Mouse (Mus musculus): Measurements from ENCODE around the gene Sgcg. TPM values are rescaled to one million over a fixed set of nuclear protein-coding genes. Genes with fewer than 3 reads are reported as not detected.

Gene Sgcg
- polyA plus RNA-seq, 1 experiment: 0.16 TPM

DNA sequence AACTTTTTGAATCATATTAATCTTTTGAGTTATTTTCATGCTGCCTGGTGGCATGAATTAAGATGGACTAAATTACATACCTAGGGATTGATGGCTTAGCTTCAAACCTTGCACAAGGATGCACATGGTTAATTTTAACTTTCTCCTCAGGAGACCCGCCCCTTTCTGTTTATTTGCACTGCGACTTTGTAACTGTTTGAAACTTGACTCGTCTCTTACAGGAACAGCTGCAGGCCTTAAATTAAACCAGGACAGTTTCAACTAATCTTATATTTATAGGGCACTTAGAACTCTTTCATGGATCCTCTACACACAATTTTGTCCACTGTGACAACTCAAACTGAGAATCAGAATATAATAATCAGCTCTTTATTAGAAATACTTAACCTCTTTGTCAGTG lies 794 bp upstream of the Sgcg start:
- WGBS: 58% methylated on average over 3 of the region's 3 CpGs
- DNase-seq (ENCODE audit: low read depth in 1 of 2, low spot score in 2 of 2): no peak
- H3K27ac ChIP-seq (ENCODE audit: insufficient read depth, low read length): no peak overlapping the region

DNA sequence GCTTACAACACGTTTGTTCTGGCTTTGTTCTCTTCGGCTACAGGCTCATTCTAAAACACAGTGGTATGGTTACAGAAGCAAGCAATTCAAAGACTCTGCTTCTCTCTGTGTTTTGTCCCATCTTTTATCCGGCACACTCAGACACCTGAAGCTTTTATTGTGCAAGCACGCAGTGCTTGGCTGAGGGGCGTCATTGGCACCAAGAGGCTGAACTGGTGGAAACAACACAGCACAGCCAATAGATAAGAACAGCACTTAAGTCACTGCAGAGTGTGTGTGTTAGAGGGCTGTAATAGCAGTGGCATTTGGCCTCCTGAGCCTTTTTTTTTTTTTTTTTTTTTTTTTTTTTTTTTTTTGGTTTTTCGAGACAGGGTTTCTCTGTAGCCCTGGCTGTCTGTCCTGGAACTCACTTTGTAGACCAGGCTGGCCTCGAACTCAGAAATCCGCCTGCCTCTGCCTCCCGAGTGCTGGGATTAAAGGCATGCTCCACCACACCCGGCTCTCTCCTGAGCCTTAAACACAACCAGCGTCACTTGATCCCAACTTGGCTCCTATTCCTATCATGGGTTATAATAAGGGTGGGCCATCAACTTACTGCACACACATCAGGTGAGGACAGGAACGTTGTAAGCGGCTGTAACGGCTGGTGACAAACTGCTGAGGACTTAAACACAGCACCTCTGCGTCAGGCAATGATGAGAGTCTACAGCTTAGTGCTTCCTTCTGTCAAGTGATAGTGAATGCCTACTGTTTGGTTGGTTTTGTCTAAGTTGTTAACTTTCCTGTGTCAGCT lies 5.5 kb downstream of the Sgcg start:
- DNase-seq (ENCODE audit: low read depth in 1 of 2, low spot score in 2 of 2): no peak
- TF ChIP-seq POLR2A (IDR thresholded peaks at IDR 0.05; ENCODE audit: low read depth, low read length): no peak
- no peak for TF ChIP-seq CTCF (IDR thresholded peaks at IDR 0.05; ENCODE audit: extremely low read depth, insufficient read depth, insufficient read length, insufficient replicate concordance)

More for the DNA sequence above, 794 bp upstream of the Sgcg start:
- TF ChIP-seq CTCF (IDR thresholded peaks at IDR 0.05; ENCODE audit: extremely low read depth, insufficient read depth, insufficient read length, insufficient replicate concordance) (no peak), POLR2A (IDR thresholded peaks at IDR 0.05; ENCODE audit: low read depth, low read length) (no peak)
- Histone ChIP-seq H3K36me3 (ENCODE audit: control insufficient read depth, insufficient read depth, low read length) (no peaks in the 10 kb centered on the region), H3K27me3 (ENCODE audit: control insufficient read depth, insufficient read depth, low read length) (no peaks in the 10 kb centered on the region), H3K4me1 (ENCODE audit: control insufficient read depth, insufficient read depth, insufficient read length) (no peaks in the 10 kb centered on the region), H3K4me3 (ENCODE audit: extremely low read depth, insufficient read depth, insufficient read length) (no peak overlapping the region)

DNA sequence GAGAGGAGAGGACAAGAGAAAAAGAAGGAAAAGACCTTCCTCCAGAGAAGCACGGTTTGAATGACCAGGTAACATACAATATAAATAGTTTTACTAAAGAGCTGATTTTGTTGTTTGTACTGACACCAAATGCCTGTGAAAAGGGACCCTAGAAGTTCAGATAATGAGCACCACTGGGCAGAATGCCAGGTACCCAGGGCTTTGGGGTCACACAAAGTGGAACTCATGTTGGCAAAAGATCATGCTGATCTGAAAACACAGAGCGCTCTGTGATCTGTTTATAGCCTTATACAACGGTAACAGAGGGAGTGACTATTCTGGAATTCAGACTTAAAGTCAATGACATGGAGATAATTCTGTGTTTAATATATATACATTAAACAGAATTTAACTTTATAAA lies 11.8 kb downstream of the Sgcg start:
- TF ChIP-seq CTCF (IDR thresholded peaks at IDR 0.05; ENCODE audit: extremely low read depth, insufficient read depth, insufficient read length, insufficient replicate concordance): no peak
- no peak for TF ChIP-seq POLR2A (IDR thresholded peaks at IDR 0.05; ENCODE audit: low read depth, low read length)
- H3K36me3 ChIP-seq (ENCODE audit: control insufficient read depth, insufficient read depth, low read length): no peaks in the 10 kb centered on the region
- DNase-seq (ENCODE audit: low read depth in 1 of 2, low spot score in 2 of 2): no peak
- WGBS: 89% methylated on average over 3 of the region's 3 CpGs
- no peak overlapping the region for H3K27ac ChIP-seq (ENCODE audit: insufficient read depth, low read length)
- no peaks in the 10 kb centered on the region for H3K4me1 ChIP-seq (ENCODE audit: control insufficient read depth, insufficient read depth, insufficient read length)
- no peaks in the 10 kb centered on the region for H3K27me3 ChIP-seq (ENCODE audit: control insufficient read depth, insufficient read depth, low read length)
- no peak overlapping the region for H3K4me3 ChIP-seq (ENCODE audit: extremely low read depth, insufficient read depth, insufficient read length)

More for the DNA sequence above, 5.5 kb downstream of the Sgcg start:
- H3K27ac ChIP-seq (ENCODE audit: insufficient read depth, low read length): no peak overlapping the region
- H3K4me3 ChIP-seq (ENCODE audit: extremely low read depth, insufficient read depth, insufficient read length): no peak overlapping the region
- H3K36me3 ChIP-seq (ENCODE audit: control insufficient read depth, insufficient read depth, low read length): no peaks in the 10 kb centered on the region
- H3K27me3 ChIP-seq (ENCODE audit: control insufficient read depth, insufficient read depth, low read length): no peaks in the 10 kb centered on the region
- H3K4me1 ChIP-seq (ENCODE audit: control insufficient read depth, insufficient read depth, insufficient read length): no peaks in the 10 kb centered on the region
- WGBS: 86% methylated on average over 15 of the region's 15 CpGs

DNA sequence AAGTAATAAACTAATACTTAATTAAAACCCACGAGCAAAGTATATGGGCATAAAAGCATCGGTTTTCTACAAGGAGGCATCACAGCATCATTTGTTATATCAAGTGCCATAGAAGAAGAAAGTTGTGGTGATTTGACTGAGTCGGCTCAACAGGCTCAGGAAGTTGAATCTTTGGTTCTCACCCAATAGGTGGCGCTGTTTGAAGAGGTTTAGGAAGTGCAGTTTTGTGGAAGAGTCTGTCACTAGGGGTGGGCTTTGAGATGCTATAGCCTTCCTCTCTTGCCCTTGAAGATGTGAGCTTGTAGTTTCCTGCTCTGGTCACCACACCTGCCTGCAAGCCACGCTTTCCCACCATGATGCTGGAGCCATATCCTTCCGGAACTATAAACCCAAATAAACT lies 15.7 kb downstream of the Sgcg start:
- H3K36me3 ChIP-seq (ENCODE audit: control insufficient read depth, insufficient read depth, low read length): no peaks in the 10 kb centered on the region
- TF ChIP-seq POLR2A (IDR thresholded peaks at IDR 0.05; ENCODE audit: low read depth, low read length): no peak
- TF ChIP-seq CTCF (IDR thresholded peaks at IDR 0.05; ENCODE audit: extremely low read depth, insufficient read depth, insufficient read length, insufficient replicate concordance): no peak
- no peak overlapping the region for H3K27ac ChIP-seq (ENCODE audit: insufficient read depth, low read length)
- no peak for DNase-seq (ENCODE audit: low read depth in 1 of 2, low spot score in 2 of 2)
- 38% methylated on average over 6 of the region's 6 CpGs for WGBS
- no peaks in the 10 kb centered on the region for H3K4me1 ChIP-seq (ENCODE audit: control insufficient read depth, insufficient read depth, insufficient read length)
- no peak overlapping the region for H3K4me3 ChIP-seq (ENCODE audit: extremely low read depth, insufficient read depth, insufficient read length)
- no peaks in the 10 kb centered on the region for H3K27me3 ChIP-seq (ENCODE audit: control insufficient read depth, insufficient read depth, low read length)

DNA sequence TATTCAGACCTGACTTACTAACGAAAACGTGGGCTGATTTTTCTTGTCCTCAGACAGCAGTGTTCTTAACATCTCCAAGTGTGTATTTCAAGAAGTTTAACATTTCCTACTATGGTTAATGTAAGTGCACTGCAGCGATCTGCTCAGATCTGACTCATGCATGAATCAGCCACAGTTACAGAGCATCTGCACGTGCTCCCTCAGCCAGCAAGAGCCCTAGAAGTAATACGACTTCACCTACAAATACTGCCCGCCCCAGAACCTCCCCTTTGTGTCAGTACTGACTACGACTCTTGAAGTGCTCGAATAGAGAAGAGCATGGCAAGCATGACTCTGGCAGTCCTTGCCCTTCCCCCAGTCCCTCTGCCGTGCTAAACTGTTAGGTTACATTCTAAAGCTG lies 19.5 kb downstream of the Sgcg start:
- Histone ChIP-seq H3K4me3 (ENCODE audit: extremely low read depth, insufficient read depth, insufficient read length) (no peak overlapping the region), H3K36me3 (ENCODE audit: control insufficient read depth, insufficient read depth, low read length) (no peaks in the 10 kb centered on the region), H3K27ac (ENCODE audit: insufficient read depth, low read length) (no peak overlapping the region), H3K4me1 (ENCODE audit: control insufficient read depth, insufficient read depth, insufficient read length) (no peaks in the 10 kb centered on the region), H3K27me3 (ENCODE audit: control insufficient read depth, insufficient read depth, low read length) (no peaks in the 10 kb centered on the region)
- TF ChIP-seq POLR2A (IDR thresholded peaks at IDR 0.05; ENCODE audit: low read depth, low read length) (no peak), CTCF (IDR thresholded peaks at IDR 0.05; ENCODE audit: extremely low read depth, insufficient read depth, insufficient read length, insufficient replicate concordance) (no peak)
- DNase-seq (ENCODE audit: low read depth in 1 of 2, low spot score in 2 of 2): no peak
- 54% methylated on average over 9 of the region's 9 CpGs for WGBS

DNA sequence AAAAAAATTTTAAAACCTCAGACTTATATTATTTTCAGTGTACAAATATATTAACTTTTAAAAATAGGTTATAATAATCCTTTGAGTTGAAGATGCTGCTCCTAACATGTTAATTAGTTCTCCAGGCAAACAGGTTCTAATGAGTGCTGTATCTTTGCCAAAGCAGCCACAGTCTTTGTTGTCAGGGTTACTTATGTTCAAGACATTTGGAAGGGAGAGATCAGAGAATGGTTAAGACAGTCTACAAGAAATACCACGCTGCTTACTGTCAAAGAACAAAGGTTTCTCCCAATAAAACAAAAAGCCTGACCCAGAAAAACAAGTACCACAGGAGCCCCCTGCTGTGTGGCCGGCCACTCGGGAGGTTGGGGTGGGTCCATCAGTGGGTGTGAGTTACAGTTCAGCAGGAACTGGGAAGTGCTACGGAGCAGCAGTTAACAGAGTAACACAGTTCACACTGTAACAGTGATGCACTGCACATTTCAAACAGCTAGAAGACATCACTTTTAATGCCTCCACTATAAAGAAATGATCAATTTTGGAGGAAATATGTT lies 21.1 kb downstream of the Sgcg start:
- Histone ChIP-seq H3K4me3 (ENCODE audit: extremely low read depth, insufficient read depth, insufficient read length) (no peak overlapping the region), H3K27me3 (ENCODE audit: control insufficient read depth, insufficient read depth, low read length) (no peaks in the 10 kb centered on the region), H3K36me3 (ENCODE audit: control insufficient read depth, insufficient read depth, low read length) (no peaks in the 10 kb centered on the region), H3K27ac (ENCODE audit: insufficient read depth, low read length) (no peak overlapping the region), H3K4me1 (ENCODE audit: control insufficient read depth, insufficient read depth, insufficient read length) (no peaks in the 10 kb centered on the region)
- WGBS: 58% methylated on average over 4 of the region's 4 CpGs
- TF ChIP-seq CTCF (IDR thresholded peaks at IDR 0.05; ENCODE audit: extremely low read depth, insufficient read depth, insufficient read length, insufficient replicate concordance) (no peak), POLR2A (IDR thresholded peaks at IDR 0.05; ENCODE audit: low read depth, low read length) (no peak)
- no peak for DNase-seq (ENCODE audit: low read depth in 1 of 2, low spot score in 2 of 2)

Measured in spleen, adult 2 months (tissue).